Mouse (Mus musculus): ENCODE measurements around the gene Cand2.

DNA sequence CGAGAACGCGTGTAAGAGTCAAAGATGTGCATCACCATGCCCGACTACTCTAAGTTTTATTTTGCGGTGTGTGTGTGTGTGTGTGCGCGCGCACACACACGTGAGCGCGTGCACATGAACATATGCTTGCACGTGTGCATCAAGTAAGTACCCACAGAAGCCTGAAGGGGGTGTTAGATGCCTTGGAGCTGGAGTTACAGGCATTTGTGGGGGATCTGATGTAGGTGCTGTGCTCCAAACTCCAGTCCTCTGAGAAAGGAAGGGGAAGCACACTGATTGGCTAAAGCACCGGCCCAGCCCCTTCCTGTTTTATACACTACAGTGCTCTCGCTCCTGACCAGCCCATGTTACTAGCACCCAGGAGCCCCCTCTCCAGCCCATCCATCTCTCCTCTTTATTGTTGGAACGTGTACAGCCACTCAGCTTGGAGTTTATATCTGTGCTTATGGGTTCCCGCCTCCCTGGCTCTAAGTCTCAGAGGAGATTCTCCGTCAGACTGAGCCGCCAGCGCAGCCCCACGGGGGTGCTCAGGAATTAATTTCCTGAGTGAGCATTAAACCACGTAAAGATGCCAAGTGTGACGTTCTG, 41.9 kb upstream of the Cand2 start:
- TF ChIP-seq MAFK (IDR thresholded peaks at IDR 0.05; ENCODE audit: insufficient read depth, low read depth, low read length) (no peak), CHD2 (IDR thresholded peaks at IDR 0.05; ENCODE audit: low read depth, low read length) (no peak), ZC3H11A (IDR thresholded peaks at IDR 0.05; ENCODE audit: borderline replicate concordance, low read depth, low read length) (no peak), HCFC1 (IDR thresholded peaks at IDR 0.05; ENCODE audit: borderline replicate concordance, insufficient read depth, low read length) (no peak), ZNF384 (IDR thresholded peaks at IDR 0.05; ENCODE audit: low read depth, low read length) (no peak)
